Mouse (Mus musculus) midbrain, embryonic 10.5 days (tissue): ENCODE measurements at regions not wholly inside any gene's neighbourhood (a gene's known extent, or its start where the extent isn't known, plus 50 kb on each side); places are given as distances from the start of the nearest gene placed in this dataset.

Experiments used
- DNase-seq: peaks from one replicate; pipeline ENCODE4 v3.0.0-alpha.2; 2017; ENCODE audit warnings: low spot score
- H3K27ac ChIP-seq: fragments of 300-500 bp; sonication (generic); replicated peaks from 2 replicates; pipeline ENCODE4 v1.5.1; 2016; ENCODE audit warnings: mild to moderate bottlenecking
- H3K27me3 ChIP-seq: fragments of 300-500 bp; sonication (generic); 2 replicates; pipeline ENCODE4 v1.6.1; 2016; ENCODE audit warnings: low read depth, mild to moderate bottlenecking; ENCODE audit not compliant: poor library complexity, severe bottlenecking
- H3K36me3 ChIP-seq: fragments of 300-500 bp; sonication (generic); 2 replicates; pipeline ENCODE4 v1.6.1; 2016; ENCODE audit warnings: mild to moderate bottlenecking, moderate library complexity
- H3K4me1 ChIP-seq: fragments of 300-500 bp; sonication (generic); 2 replicates; pipeline ENCODE4 v1.6.1; 2016
- H3K4me3 ChIP-seq: fragments of 300-500 bp; sonication (generic); 2 replicates; pipeline ENCODE4 v1.5.1; 2016; ENCODE audit warnings: mild to moderate bottlenecking, moderate library complexity
- H3K9me3 ChIP-seq: fragments of 300-500 bp; sonication (generic); replicated peaks from 2 replicates; pipeline ENCODE4 v1.6.1; 2016; ENCODE audit warnings: mild to moderate bottlenecking
- WGBS: fragments of 180-500 bp; shearing (Covaris S2); methylation state at CpG from one replicate; pipeline ENCODE4 v1.1.7; 2016; 5-methylcytosine and 5-hydroxymethylcytosine counted together

DNA sequence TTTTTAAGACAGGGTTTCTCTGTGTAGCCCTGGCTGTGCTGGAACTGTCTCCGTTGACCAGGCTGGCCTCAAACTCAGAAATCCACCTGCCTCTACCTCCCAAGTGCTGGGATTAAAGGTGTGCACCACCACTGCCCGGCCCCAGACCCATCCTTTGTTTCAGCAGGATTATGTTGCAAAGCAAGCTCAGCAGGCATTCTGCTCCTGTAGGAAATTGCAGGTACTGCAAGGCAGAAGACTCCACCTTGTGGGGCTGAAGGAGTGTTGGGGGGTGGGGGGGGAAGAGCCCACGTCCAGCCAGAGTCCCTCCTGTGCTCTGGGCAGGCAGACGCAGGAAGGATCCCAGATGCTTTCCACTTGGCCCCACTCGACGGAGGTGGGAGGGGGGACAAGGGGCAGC is 52.2 kb upstream of the Epcam start:
- peaks cover 16% of the 10 kb centered on the region for H3K9me3 ChIP-seq
- WGBS, result 66% methylated on average over 6 of the region's 6 CpGs
- DNase-seq, result no peak
- no peaks in the 10 kb centered on the region for H3K36me3 ChIP-seq
- no peak overlapping the region for H3K27ac ChIP-seq
- H3K27me3 ChIP-seq, result no peaks in the 10 kb centered on the region
- H3K4me3 ChIP-seq, result no peak overlapping the region
- no peaks in the 10 kb centered on the region for H3K4me1 ChIP-seq

DNA sequence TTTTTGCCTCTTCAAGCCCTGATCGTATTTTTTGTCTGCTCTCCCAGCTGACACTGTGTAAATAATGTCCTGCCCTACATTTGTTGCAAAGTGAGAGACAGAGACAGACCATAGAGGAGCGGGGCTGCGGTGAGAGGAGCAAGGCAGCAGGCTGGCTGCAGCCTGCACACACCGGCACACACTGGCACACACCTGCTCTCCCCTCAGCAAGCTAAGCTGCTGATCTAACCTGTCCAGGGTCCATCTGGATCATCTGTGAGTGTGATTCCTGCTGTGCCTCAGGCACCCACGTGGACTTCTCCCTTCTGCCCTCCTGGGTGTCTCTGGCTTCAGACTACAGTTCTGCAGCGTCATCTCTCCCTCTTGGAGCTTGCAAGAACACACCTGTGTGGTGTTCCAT is 50.4 kb upstream of the Epcam start:
- Histone ChIP-seq H3K4me1 (no peaks in the 10 kb centered on the region), H3K9me3 (peaks cover 11% of the 10 kb centered on the region; the same call in 1 of the 2 replicates), H3K27ac (no peak overlapping the region), H3K4me3 (no peak overlapping the region), H3K27me3 (no peaks in the 10 kb centered on the region), H3K36me3 (no peaks in the 10 kb centered on the region)
- DNase-seq, result no peak
- 74% methylated on average over 6 of the region's 6 CpGs for WGBS
